Mouse (Mus musculus) kidney, embryonic 14.5 days (tissue): ENCODE measurements around the gene Ccnjl. TPM values are rescaled to one million over a fixed set of nuclear protein-coding genes. Genes with fewer than 3 reads are reported as not detected.
A peak's percentile ranks its signal among the peaks of the same experiment; 100 is the strongest.

ENCODE experiments used
- ATAC-seq: fragments of 200-750 bp; cut with Nextera tagmentation; 2 replicates; pipeline ENCODE4 v1.8.0; 2017; ENCODE audit warnings: moderate number of reproducible peaks, mild to moderate bottlenecking, moderate TSS enrichment, moderate library complexity; ENCODE audit not compliant: low FRiP score, low TSS enrichment
- H3K27ac ChIP-seq: fragments of 300-500 bp; sonication (generic); 2 replicates; pipeline ENCODE4 v1.5.1; 2014; ENCODE audit warnings: low read depth, mild to moderate bottlenecking, low read length, moderate library complexity, mixed read lengths
- H3K27me3 ChIP-seq: fragments of 300-500 bp; sonication (generic); 2 replicates; pipeline ENCODE4 v1.6.1; 2014; ENCODE audit warnings: mild to moderate bottlenecking, low read length; ENCODE audit not compliant: control insufficient read depth, insufficient read depth
- H3K36me3 ChIP-seq: fragments of 300-500 bp; sonication (generic); 2 replicates; pipeline ENCODE4 v1.6.1; 2014; ENCODE audit warnings: low read length, mixed read lengths; ENCODE audit not compliant: control insufficient read depth, insufficient read depth
- H3K4me1 ChIP-seq: fragments of 300-500 bp; sonication (generic); 2 replicates; pipeline ENCODE4 v1.6.1; 2014; ENCODE audit warnings: low read length, mixed read lengths; ENCODE audit not compliant: control insufficient read depth, insufficient read depth
- H3K4me2 ChIP-seq: fragments of 300-500 bp; sonication (generic); replicated peaks from 2 replicates; pipeline ENCODE4 v1.6.1; 2014; ENCODE audit warnings: low read depth, mild to moderate bottlenecking, low read length
- H3K4me3 ChIP-seq: fragments of 300-500 bp; sonication (generic); 2 replicates; pipeline ENCODE4 v1.5.1; 2014; ENCODE audit warnings: mild to moderate bottlenecking, low read length
- H3K9ac ChIP-seq: fragments of 300-500 bp; sonication (generic); 2 replicates; pipeline ENCODE4 v1.6.1; 2014; ENCODE audit warnings: low read depth, mild to moderate bottlenecking, low read length, moderate library complexity
- H3K9me3 ChIP-seq: fragments of 300-500 bp; sonication (generic); 2 replicates; pipeline ENCODE4 v1.6.1; 2016; ENCODE audit warnings: low read length; ENCODE audit not compliant: control insufficient read depth
- WGBS: fragments of 180-500 bp; shearing (Covaris S2); extraction: QIAGEN DNeasy Blood & Tissue Kit; methylation state at CpG from one replicate; pipeline ENCODE4 v1.1.7; 2014; 5-methylcytosine and 5-hydroxymethylcytosine counted together
- polyA plus RNA-seq: library from polyadenylated mRNA; unstranded; fragments of >200 nt; fragmentation: Nextera tagmentation; extraction: Ambion mirVana; gene quantifications from 2 replicates; pipeline ENCODE4 v1.2.1, GENCODE M21; 2014

Ccnjl gene
- polyA plus RNA-seq, 1 experiment from 2014 or later = 31.1 TPM

DNA sequence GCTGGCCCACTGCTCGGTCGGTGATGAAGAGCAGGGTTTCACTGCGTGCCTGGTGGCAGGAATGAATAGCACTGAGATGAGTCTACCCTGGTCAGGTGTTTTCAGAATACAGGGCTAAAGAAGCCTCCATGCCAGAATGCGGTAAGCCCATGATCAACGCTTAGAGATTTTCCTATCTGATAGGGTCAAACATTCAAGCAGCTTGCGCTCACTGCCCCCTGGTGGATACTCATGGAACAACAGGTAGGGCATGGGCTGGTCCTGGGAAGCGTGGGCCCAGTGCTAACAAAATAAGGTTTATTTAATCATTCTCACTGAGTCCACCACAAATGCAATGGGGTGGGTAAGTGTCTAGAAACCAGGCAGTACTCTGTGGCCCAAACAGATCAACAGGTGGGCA, 35.9 kb upstream of the Ccnjl start:
- ATAC-seq = peak; percentile 56
- H3K27me3 ChIP-seq = no peaks in the 10 kb centered on the region
- H3K27ac ChIP-seq = no peak overlapping the region
- 30% methylated on average over 7 of the region's 7 CpGs for WGBS
- H3K4me2 ChIP-seq = no peak overlapping the region
- H3K36me3 ChIP-seq = no peaks in the 10 kb centered on the region
- H3K4me3 ChIP-seq = no peak overlapping the region
- H3K9me3 ChIP-seq = no peaks in the 10 kb centered on the region
- H3K9ac ChIP-seq = no peak overlapping the region
- no peaks in the 10 kb centered on the region for H3K4me1 ChIP-seq

- WGBS = 19% methylated on average over 6 of the region's 6 CpGs
Measured at GRCm38 (mm10) chr11:43493815-43494409, 34.7 kb upstream of the Ccnjl start.

DNA sequence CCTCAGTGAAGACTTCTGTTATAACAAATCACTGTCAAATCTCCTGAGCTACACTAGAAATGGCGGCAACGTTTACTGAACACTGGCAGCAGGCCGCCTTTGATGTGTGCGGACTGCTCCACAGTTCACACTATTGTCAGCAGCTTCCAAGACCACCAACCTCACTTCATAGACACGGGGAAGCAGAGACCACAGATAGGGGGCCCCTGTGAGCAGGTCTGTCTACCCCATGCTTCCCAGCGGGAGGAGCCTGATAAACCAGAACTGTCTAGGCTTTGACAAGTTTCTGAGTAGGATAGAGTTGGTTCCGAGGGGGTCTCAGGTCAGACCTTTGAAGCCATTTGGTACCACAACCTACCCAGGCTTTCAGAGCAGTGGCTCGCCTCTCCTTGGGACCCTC, 33.5 kb upstream of the Ccnjl start:
- 56% methylated on average over 8 of the region's 8 CpGs for WGBS
- Histone ChIP-seq H3K4me2 (no peak overlapping the region), H3K36me3 (no peaks in the 10 kb centered on the region), H3K9me3 (0 out of 2 replicates have a peak, but pooled peaks cover 3% of the 10 kb centered on the region), H3K4me1 (no peaks in the 10 kb centered on the region), H3K9ac (no peak overlapping the region), H3K27me3 (no peaks in the 10 kb centered on the region), H3K4me3 (no peak overlapping the region), H3K27ac (no peak overlapping the region)
- ATAC-seq = no peak

More at GRCm38 (mm10) chr11:43493815-43494409, 34.7 kb upstream of the Ccnjl start:
- Histone ChIP-seq H3K27me3 (no peaks in the 10 kb centered on the region), H3K9ac (no peak overlapping the region), H3K9me3 (0 out of 2 replicates have a peak, but pooled peaks cover 3% of the 10 kb centered on the region), H3K36me3 (no peaks in the 10 kb centered on the region), H3K4me1 (no peaks in the 10 kb centered on the region), H3K4me3 (no peak overlapping the region), H3K27ac (no peak overlapping the region), H3K4me2 (no peak overlapping the region)
- ATAC-seq = peak; percentile 69

DNA sequence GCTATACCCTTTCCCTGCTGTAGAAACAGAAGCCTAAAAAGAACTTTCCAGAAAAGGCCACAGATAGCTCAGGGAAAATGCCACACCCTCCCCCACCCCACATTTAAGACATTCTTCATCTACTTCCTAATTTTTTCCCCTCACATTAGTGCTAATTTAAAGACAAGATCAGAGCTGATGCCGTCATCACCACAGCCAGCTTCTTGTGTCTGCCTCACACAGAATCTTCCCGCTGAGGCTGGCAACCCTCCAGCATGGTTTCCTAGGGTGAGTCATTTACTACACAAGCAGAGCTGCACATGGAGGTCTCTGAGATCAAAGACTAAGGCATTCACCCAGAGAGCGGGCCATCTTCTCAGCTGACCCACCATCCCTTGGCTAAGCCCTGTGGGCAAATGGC, 33.1 kb upstream of the Ccnjl start:
- Histone ChIP-seq H3K4me1 (no peaks in the 10 kb centered on the region), H3K27ac (no peak overlapping the region), H3K9ac (no peak overlapping the region), H3K4me2 (no peak overlapping the region), H3K27me3 (no peaks in the 10 kb centered on the region), H3K9me3 (0 out of 2 replicates have a peak, but pooled peaks cover 3% of the 10 kb centered on the region), H3K36me3 (no peaks in the 10 kb centered on the region), H3K4me3 (no peak overlapping the region)
- no peak for ATAC-seq
- 57% methylated on average over 3 of the region's 3 CpGs for WGBS

- H3K9ac ChIP-seq = no peak overlapping the region
- no peak for ATAC-seq
- H3K27ac ChIP-seq = no peak overlapping the region
- 88% methylated on average over 6 of the region's 6 CpGs for whole genome bisulfite sequencing
- 0 out of 2 replicates have a peak, but pooled peaks cover 3% of the 10 kb centered on the region for H3K9me3 ChIP-seq
- H3K27me3 ChIP-seq = no peaks in the 10 kb centered on the region
- H3K4me3 ChIP-seq = no peak overlapping the region
- H3K36me3 ChIP-seq = no peaks in the 10 kb centered on the region
- no peak overlapping the region for H3K4me2 ChIP-seq
- H3K4me1 ChIP-seq = no peaks in the 10 kb centered on the region
Measured at GRCm38 (mm10) chr11:43501256-43501655, 27.3 kb upstream of the Ccnjl start.

DNA sequence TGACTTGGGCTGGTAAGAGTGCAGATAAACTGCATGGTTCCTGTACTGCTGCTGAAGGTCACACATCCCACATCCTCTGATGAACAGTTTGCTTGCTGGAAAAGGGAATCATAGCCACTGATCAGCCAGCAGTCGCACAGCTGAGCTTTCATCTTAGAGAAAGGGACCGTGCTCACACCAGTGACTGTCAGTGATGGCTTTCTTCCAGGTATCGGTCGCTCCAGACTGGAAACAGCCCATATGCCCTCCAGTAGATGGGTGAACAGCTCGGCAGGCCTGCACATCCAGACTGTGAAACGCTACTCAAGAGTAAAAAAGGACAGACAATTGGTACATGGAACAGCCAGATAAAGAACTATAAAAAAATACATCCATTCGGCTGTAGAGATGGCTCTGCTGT, 23.4 kb upstream of the Ccnjl start:
- no peak overlapping the region for H3K9ac ChIP-seq
- H3K4me2 ChIP-seq = no peak overlapping the region
- H3K27ac ChIP-seq = no peak overlapping the region
- 88% methylated on average over 7 of the region's 7 CpGs for WGBS
- H3K36me3 ChIP-seq = no peaks in the 10 kb centered on the region
- no peak overlapping the region for H3K4me3 ChIP-seq
- H3K9me3 ChIP-seq = no peaks in the 10 kb centered on the region
- no peaks in the 10 kb centered on the region for H3K27me3 ChIP-seq
- no peaks in the 10 kb centered on the region for H3K4me1 ChIP-seq
- ATAC-seq = no peak

GRCm38 (mm10) chr11:43507976-43508375, 20.6 kb upstream of the Ccnjl start:
- ATAC-seq = no peak
- Histone ChIP-seq H3K9me3 (no peaks in the 10 kb centered on the region), H3K27ac (no peak overlapping the region)

GRCm38 (mm10) chr11:43509878-43510277, 18.7 kb upstream of the Ccnjl start:
- H3K36me3 ChIP-seq = no peaks in the 10 kb centered on the region
- H3K4me1 ChIP-seq = no peaks in the 10 kb centered on the region
- no peak overlapping the region for H3K4me3 ChIP-seq
- 89% methylated on average over 5 of the region's 5 CpGs for WGBS
- no peaks in the 10 kb centered on the region for H3K9me3 ChIP-seq
- ATAC-seq = no peak
- H3K4me2 ChIP-seq = no peak overlapping the region
- H3K27me3 ChIP-seq = no peaks in the 10 kb centered on the region
- H3K27ac ChIP-seq = no peak overlapping the region
- H3K9ac ChIP-seq = no peak overlapping the region

More at GRCm38 (mm10) chr11:43507976-43508375, 20.6 kb upstream of the Ccnjl start:
- no peaks in the 10 kb centered on the region for H3K36me3 ChIP-seq
- no peaks in the 10 kb centered on the region for H3K4me1 ChIP-seq
- WGBS = 85% methylated on average over 6 of the region's 6 CpGs
- no peak overlapping the region for H3K4me2 ChIP-seq
- no peak overlapping the region for H3K9ac ChIP-seq
- H3K27me3 ChIP-seq = no peaks in the 10 kb centered on the region
- no peak overlapping the region for H3K4me3 ChIP-seq

GRCm38 (mm10) chr11:43512661-43513190, 15.9 kb upstream of the Ccnjl start:
- H3K4me1 ChIP-seq = no peaks in the 10 kb centered on the region
- H3K27me3 ChIP-seq = no peaks in the 10 kb centered on the region
- H3K27ac ChIP-seq = no peak overlapping the region
- no peak for ATAC-seq
- no peak overlapping the region for H3K4me2 ChIP-seq
- no peak overlapping the region for H3K9ac ChIP-seq
- no peak overlapping the region for H3K4me3 ChIP-seq
- WGBS = 73% methylated on average over 2 of the region's 2 CpGs
- H3K36me3 ChIP-seq = no peaks in the 10 kb centered on the region
- no peaks in the 10 kb centered on the region for H3K9me3 ChIP-seq
